Mouse (Mus musculus) right cerebral cortex, postnatal 14 days (tissue): ENCODE data around the gene Baiap3.
"Not testable (repeated sequence)": the region's sequence is repeated elsewhere in the genome, so short reads cannot be mapped to it uniquely, and the experiment has no call there.

Experiments
- DNase-seq: peaks from one replicate; pipeline ENCODE4 v3.0.0; 2022

Gene Baiap3

GRCm38 (mm10) chr17:25244239-25244638 lies 11.9 kb downstream of the Baiap3 start:
- no peak for DNase-seq

GRCm38 (mm10) chr17:25243131-25243780 lies 12.9 kb downstream of the Baiap3 start:
- DNase-seq = no peak

- DNase-seq = peak; percentile 79
Observed at GRCm38 (mm10) chr17:25239695-25240636, 16.2 kb downstream of the Baiap3 start, which contains the start of the genes Gnptg and Tsr3. Gene Gnptg (minus strand): TSS chr17:25240124. Gene Tsr3 (plus strand): TSS chr17:25240170.

GRCm38 (mm10) chr17:25235635-25236034 lies 20.5 kb downstream of the Baiap3 start:
- DNase-seq = no peak

- DNase-seq = not testable (repeated sequence)
Observed at GRCm38 (mm10) chr17:25231621-25232020, 24.5 kb downstream of the Baiap3 start.

GRCm38 (mm10) chr17:25230700-25231099 lies 25.5 kb downstream of the Baiap3 start:
- no peak for DNase-seq

GRCm38 (mm10) chr17:25230014-25230655 lies 26.0 kb downstream of the Baiap3 start:
- DNase-seq = not testable (repeated sequence)

- no peak for DNase-seq
Observed at GRCm38 (mm10) chr17:25227991-25228390, 28.2 kb downstream of the Baiap3 start.

GRCm38 (mm10) chr17:25225659-25226058 lies 30.5 kb downstream of the Baiap3 start:
- DNase-seq = no peak

GRCm38 (mm10) chr17:25224586-25225222 lies 31.5 kb downstream of the Baiap3 start:
- DNase-seq = no peak

- no peak for DNase-seq
Observed at GRCm38 (mm10) chr17:25222951-25223601, 33.1 kb downstream of the Baiap3 start.

GRCm38 (mm10) chr17:25222504-25222940 lies 33.6 kb downstream of the Baiap3 start:
- peak; percentile 41 for DNase-seq

- peak; percentile 71 for DNase-seq
Observed at GRCm38 (mm10) chr17:25221821-25222503, 34.2 kb downstream of the Baiap3 start.

- DNase-seq = no peak
Observed at GRCm38 (mm10) chr17:25220746-25221145, 35.4 kb downstream of the Baiap3 start.

GRCm38 (mm10) chr17:25219492-25220295 lies 36.5 kb downstream of the Baiap3 start:
- no peak for DNase-seq

- DNase-seq = no peak
Observed at GRCm38 (mm10) chr17:25218967-25219366, 37.2 kb downstream of the Baiap3 start.

GRCm38 (mm10) chr17:25215431-25215830 lies 40.7 kb downstream of the Baiap3 start:
- DNase-seq = no peak

GRCm38 (mm10) chr17:25211705-25212104 lies 44.5 kb downstream of the Baiap3 start:
- DNase-seq = no peak

- no peak for DNase-seq
Observed at GRCm38 (mm10) chr17:25210680-25211466, 45.3 kb downstream of the Baiap3 start.

- no peak for DNase-seq
Observed at GRCm38 (mm10) chr17:25210006-25210405, 46.2 kb downstream of the Baiap3 start.
